Mouse (Mus musculus): ENCODE measurements around the gene Gm44511. TPM values are rescaled to one million over a fixed set of nuclear protein-coding genes. Genes with fewer than 3 reads are reported as not detected.
"Not testable (repeated sequence)": the region's sequence is repeated elsewhere in the genome, so short reads cannot be mapped to it uniquely, and the experiment has no call there.

Gm44511 gene
- total RNA-seq, 2 experiments from 2014 or later, result not detected

- peak; percentile 91 for DNase-seq
Measured at GRCm38 (mm10) chr6:128760416-128761143, 65.5 kb downstream of the Gm44511 start.

DNA sequence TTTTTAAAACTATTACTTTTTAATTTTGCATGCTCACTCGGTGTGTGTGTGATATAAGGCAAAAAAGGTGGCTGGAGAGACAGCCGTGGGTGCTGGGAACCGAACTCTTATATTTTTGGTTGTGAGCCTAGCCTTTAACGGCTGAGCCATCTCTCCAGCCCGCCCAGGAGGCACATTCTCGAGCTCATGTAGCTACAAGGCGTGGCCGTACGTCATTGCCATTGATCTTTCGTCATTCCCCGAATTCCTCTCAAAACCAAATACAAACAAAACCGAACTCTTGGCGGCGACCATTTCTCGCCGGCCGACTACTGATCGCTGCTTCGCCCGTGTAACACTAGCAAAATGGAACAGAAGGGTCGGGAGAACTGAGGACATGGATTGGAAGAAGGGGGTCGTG is 66.1 kb downstream of the Gm44511 start:
- peak; percentile 94 for DNase-seq

DNA sequence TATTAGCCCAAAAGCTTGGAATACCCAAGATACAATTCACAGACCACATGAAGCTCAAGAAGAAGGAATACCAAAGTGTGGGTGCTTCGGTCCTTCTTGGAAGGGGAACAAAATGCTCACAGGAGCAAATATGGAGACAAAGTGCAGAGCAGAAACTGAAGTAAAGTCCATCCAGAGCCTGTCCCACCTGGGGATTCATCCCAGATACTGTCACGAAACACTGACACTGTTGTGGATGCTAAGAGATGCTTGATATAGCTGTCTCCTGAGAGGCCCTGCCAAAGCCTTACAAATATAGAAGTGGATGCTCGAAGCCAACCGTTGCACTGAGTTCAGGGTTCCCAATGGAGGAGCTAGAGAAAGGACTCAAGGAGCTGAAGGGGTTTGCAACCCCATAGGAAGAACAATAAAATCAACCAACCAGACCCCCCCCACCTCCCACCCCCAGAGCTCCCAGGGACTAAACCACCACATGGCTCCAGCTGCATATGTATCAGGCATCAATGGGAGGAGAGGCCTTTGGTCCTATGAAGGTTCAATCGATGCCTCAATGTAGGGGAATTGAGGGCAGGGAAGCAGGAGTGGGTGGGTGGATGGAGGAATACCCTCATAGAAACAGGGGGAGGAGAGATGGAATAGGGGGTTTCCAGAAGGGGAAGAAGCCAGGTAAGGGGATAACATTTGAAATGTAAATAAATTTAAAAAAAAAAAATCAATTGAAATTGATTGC is 66.7 kb downstream of the Gm44511 start:
- DNase-seq, result no peak

- not testable (repeated sequence) for DNase-seq
Measured at GRCm38 (mm10) chr6:128755402-128755763, 70.7 kb downstream of the Gm44511 start.

- not testable (repeated sequence) for DNase-seq
Measured at GRCm38 (mm10) chr6:128754748-128755401, 71.2 kb downstream of the Gm44511 start.

- peak; percentile 22 for DNase-seq
Measured at GRCm38 (mm10) chr6:128754265-128754664, 71.8 kb downstream of the Gm44511 start.

DNA sequence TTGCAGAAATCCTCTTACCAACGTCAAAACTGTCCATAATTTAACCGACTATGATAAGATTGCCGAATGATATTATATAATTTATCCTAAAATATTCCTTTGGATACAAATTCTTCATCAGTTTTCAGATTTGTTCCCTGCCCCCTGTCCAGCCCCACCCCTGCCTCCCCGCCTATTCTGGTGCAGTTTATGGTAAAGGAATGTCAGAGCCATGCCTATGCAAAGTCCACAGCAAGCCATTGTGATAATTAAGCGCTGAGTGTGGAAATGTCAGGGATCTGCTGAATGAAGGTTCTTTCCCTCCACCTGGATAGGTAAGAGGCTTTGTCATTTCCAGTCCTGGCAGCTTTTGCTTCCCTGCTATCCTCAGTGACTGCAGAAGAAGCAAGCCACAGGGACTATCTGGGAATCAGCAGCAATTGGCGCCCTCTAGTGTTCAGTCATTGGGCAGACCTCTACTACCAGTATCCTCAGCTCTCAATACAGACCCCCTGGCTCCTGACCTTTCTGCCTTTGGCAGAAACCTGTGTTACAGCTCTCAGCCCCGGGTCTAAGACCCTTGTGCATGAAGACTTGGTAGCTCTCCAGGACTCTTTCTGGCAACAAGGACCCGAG is 72.4 kb downstream of the Gm44511 start:
- DNase-seq, result peak; percentile 87

- not testable (repeated sequence) for DNase-seq
Measured at GRCm38 (mm10) chr6:128747006-128747405, 79.1 kb downstream of the Gm44511 start.

GRCm38 (mm10) chr6:128737445-128737844 is 88.7 kb downstream of the Gm44511 start:
- DNase-seq, result no peak

DNA sequence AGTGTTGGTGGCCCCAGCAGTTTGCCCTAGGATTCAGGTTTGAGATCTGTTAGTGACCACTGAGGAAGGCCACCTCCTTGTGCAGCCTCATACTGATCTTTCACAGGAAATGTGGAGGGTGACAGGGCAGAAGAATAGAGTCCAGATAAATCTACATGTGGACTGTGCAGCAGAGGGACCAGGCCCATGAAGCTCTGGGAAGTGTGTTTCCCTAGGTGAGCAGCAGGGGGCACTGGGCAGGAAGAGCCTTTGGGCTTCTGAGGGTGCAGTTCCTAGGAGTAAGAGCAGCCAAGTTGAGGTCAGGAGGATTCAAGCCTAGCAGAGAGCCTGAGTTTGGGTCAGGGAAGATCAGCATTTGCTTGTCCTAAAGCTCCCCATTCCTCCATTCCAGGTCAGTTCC is 90.0 kb downstream of the Gm44511 start:
- peak; percentile 41 for DNase-seq

GRCm38 (mm10) chr6:128734896-128735295 is 91.2 kb downstream of the Gm44511 start:
- no peak for DNase-seq

DNA sequence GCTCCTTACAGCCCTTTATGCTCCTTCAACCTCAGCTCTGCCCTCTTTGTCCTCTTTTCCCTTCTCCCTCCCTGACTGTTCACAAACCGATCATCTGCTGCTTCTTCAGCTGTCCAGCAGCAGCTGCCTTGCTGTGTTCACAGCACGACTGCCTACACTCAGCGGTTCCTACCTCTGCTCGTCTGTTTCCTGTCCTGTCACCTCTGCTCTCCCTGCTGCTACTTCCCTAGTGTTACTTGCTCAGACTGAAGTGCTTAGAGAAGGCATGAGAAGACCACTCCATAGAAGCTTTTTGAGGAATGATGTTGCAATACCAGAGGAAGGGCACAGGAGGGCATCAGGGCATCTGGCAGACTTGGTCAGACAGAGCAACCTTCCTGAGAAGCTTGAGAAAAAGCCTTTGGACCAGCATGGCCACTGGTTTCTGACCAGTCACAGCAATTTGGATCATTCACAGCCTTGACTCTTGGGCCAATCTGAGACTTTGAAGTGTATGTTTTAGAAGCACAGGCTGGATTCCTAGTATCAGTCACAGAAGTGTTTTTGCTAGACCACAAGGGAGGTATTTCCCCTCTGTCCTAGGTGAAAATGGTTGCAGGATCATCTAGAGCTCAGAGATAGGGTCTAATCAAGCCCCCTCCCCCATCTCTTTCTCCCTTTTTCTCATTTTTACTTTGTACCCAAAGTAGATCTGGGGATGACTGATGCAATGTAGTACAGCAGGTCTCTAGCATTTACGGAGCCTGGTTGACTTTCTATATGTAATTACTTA is 92.0 kb downstream of the Gm44511 start:
- DNase-seq, result no peak

DNA sequence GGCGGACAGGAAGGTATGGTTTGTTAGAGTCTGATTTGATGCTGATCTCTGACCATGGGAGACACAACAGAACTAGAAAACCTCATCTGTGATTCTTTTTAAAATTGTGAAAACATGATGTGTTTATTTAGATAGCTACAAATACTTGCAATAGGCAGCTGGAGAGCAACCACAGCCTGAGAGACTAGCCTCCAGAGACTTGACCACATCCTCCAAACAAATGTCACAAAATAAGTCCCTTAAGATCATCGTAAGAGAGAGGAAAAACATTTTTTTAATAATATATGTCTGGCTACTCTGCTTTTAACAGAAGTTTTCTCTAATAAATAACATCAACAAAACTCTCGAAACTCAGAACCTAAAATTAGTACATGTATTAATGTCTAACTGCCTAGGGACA is 94.1 kb downstream of the Gm44511 start:
- no peak for DNase-seq

Other genes starting within 250 kb of the Gm44511 start
- gene A2ml1, start 244.7 kb downstream of the Gm44511 start, total RNA-seq (2021), result under 1 TPM in 1 of 2 experiments, not detected in 1; 0.11 TPM
- not detected for gene Klrb1a, start 202.8 kb downstream of the Gm44511 start, total RNA-seq (2021)
- gene Clec2h, start 163.9 kb downstream of the Gm44511 start, total RNA-seq (2021), result not detected
- not detected for gene Klrb1, start 103.3 kb downstream of the Gm44511 start, total RNA-seq (2021)
- gene Klrb1c, start 37.1 kb downstream of the Gm44511 start, total RNA-seq (2021), result not detected
- not detected for gene Klrb1b, start within 50 bp of the Gm44511 start, total RNA-seq (2021)
- not detected for gene Clec2i, start 61.3 kb upstream of the Gm44511 start, total RNA-seq (2021)
- gene BC035044, start 64.8 kb upstream of the Gm44511 start, total RNA-seq (2021), result under 1 TPM in 1 of 2 experiments, not detected in 1; 0.21 TPM
- 1 to 10 TPM in 1 of 2 experiments, under 1 TPM in 1; 0.63 to 1.5 TPM for gene Clec2g, start 108.1 kb upstream of the Gm44511 start, total RNA-seq (2021)
- gene Klrb1f, start 219.6 kb upstream of the Gm44511 start, total RNA-seq (2021), result not detected